ENCODE assay signal across 9 mouse cellular contexts in genomic region chr5:124444208-124444607, GRCm38 (mm10). TPM values are rescaled to one million over a fixed set of nuclear protein-coding genes. Genes with fewer than 3 reads are reported as not detected.
DNase-seq lines count a peak whose midpoint lies in the region; ATAC-seq and TF ChIP-seq lines count a peak whose summit lies in the region.
"Had no signal": no experiment of that assay in that cellular context is flagged by ENCODE, and none has a peak within 500 bp of the region (broad histone marks: within the 10 kb centered on the region; RNA-seq: fewer than 3 reads in every experiment).

No protein-coding gene starts in this region.

- intact Hi-C loops in heart, postnatal 25 days (cut with DNase I): no loop called here
- intact Hi-C loops in left cerebral cortex, postnatal 36 days (cut with DNase I): no loop called here

- H3K4me3 ChIP-seq in heart, embryonic 16.5 days (ENCODE audit: low read length): no peak overlapping the region; the same call in 1 of the 2 replicates
- H3K4me3 ChIP-seq in midbrain, embryonic 15.5 days: no peak overlapping the region
- H3K4me3 ChIP-seq in midbrain, postnatal 0 days (ENCODE audit: low read depth, low read length): no peak overlapping the region
- H3K4me3 ChIP-seq in limb, embryonic 12.5 days (replicated peaks): no peak overlapping the region

- 0 out of 2 replicates have a peak, but pooled peaks cover 2% of the 10 kb centered on the region for H3K9me3 ChIP-seq in heart, embryonic 16.5 days (replicated peaks; ENCODE audit: control insufficient read depth, low read length)
- no peaks in the 10 kb centered on the region for H3K9me3 ChIP-seq in midbrain, embryonic 15.5 days
- no peaks in the 10 kb centered on the region for H3K9me3 ChIP-seq in midbrain, postnatal 0 days (ENCODE audit: low read length)
- no peaks in the 10 kb centered on the region for H3K9me3 ChIP-seq in limb, embryonic 12.5 days

- no peak overlapping the region for H3K4me2 ChIP-seq in heart, embryonic 16.5 days (ENCODE audit: low read depth, low read length)
- H3K4me2 ChIP-seq in midbrain, embryonic 15.5 days: peak overlapping the region; percentile 94
- no peak overlapping the region for H3K4me2 ChIP-seq in midbrain, postnatal 0 days (ENCODE audit: low read depth, low read length, poor library complexity, severe bottlenecking)
- peak overlapping the region; percentile 77 for H3K4me2 ChIP-seq in limb, embryonic 12.5 days

- DNase-seq in heart, postnatal 25 days (ENCODE audit: low spot score): no peak
- DNase-seq in midbrain, postnatal 0 days (ENCODE audit: low spot score): no peak
- DNase-seq in left cerebral cortex, postnatal 36 days (ENCODE audit: low spot score in 2 of 2): no peak
- no peak for DNase-seq in T-cell, adult 2 months (ENCODE audit: low spot score)
- no peak for DNase-seq in cerebellum, postnatal 4 days (ENCODE audit: low spot score in 2 of 2)
- DNase-seq: thymus, adult 18-20 months had no signal

- H3K4me1 ChIP-seq in heart, embryonic 16.5 days (ENCODE audit: control insufficient read depth, insufficient read depth, low read length): peaks cover 23% of the 10 kb centered on the region
- H3K4me1 ChIP-seq in midbrain, embryonic 15.5 days: peaks cover 41% of the 10 kb centered on the region
- peaks cover 12% of the 10 kb centered on the region; the same call in 1 of the 2 replicates for H3K4me1 ChIP-seq in midbrain, postnatal 0 days (ENCODE audit: insufficient read depth, low read length)
- peaks cover 38% of the 10 kb centered on the region for H3K4me1 ChIP-seq in limb, embryonic 12.5 days (replicated peaks)

- no peaks in the 10 kb centered on the region for H3K27me3 ChIP-seq in heart, embryonic 16.5 days (ENCODE audit: control insufficient read depth, insufficient read depth, low read length)
- no peaks in the 10 kb centered on the region for H3K27me3 ChIP-seq in midbrain, embryonic 15.5 days (replicated peaks)
- H3K27me3 ChIP-seq in midbrain, postnatal 0 days (ENCODE audit: insufficient read depth, low read length): no peaks in the 10 kb centered on the region
- no peaks in the 10 kb centered on the region for H3K27me3 ChIP-seq in limb, embryonic 12.5 days

- no peak overlapping the region for H3K9ac ChIP-seq in heart, embryonic 16.5 days (ENCODE audit: low read length)
- H3K9ac ChIP-seq in midbrain, embryonic 15.5 days: no peak overlapping the region
- no peak overlapping the region for H3K9ac ChIP-seq in midbrain, postnatal 0 days (replicated peaks; ENCODE audit: low read length, poor library complexity, severe bottlenecking)
- no peak overlapping the region for H3K9ac ChIP-seq in limb, embryonic 12.5 days (replicated peaks)

- no peak for TF ChIP-seq CTCF in midbrain, postnatal 0 days (IDR thresholded peaks at IDR 0.05)

- no peak for ATAC-seq in heart, embryonic 16.5 days (replicated peaks; ENCODE audit: extremely low read depth, insufficient read depth, low FRiP score)
- no peak for ATAC-seq in midbrain, embryonic 15.5 days (replicated peaks)
- no peak for ATAC-seq in midbrain, postnatal 0 days (ENCODE audit: low FRiP score)
- ATAC-seq in limb, embryonic 12.5 days (ENCODE audit: insufficient number of reproducible peaks, insufficient read depth, low FRiP score, low TSS enrichment, low read depth): no peak

- WGBS in heart, embryonic 16.5 days: 58% methylated on average over 3 of the region's 3 CpGs
- 68% methylated on average over 3 of the region's 3 CpGs for WGBS in midbrain, embryonic 15.5 days
- WGBS in midbrain, postnatal 0 days: 67% methylated on average over 3 of the region's 3 CpGs
- WGBS in limb, embryonic 12.5 days: 73% methylated on average over 3 of the region's 3 CpGs

- H3K27ac ChIP-seq in heart, embryonic 16.5 days (ENCODE audit: low read length): peak overlapping the region; percentile 91
- H3K27ac ChIP-seq in midbrain, embryonic 15.5 days: 0 out of 2 replicates have a peak overlapping the region, but pooled peaks have one; percentile 81
- no peak overlapping the region for H3K27ac ChIP-seq in midbrain, postnatal 0 days (ENCODE audit: low read depth, low read length)
- H3K27ac ChIP-seq in limb, embryonic 12.5 days: no peak overlapping the region

- peaks cover 19% of the 10 kb centered on the region for H3K36me3 ChIP-seq in heart, embryonic 16.5 days (ENCODE audit: control insufficient read depth, insufficient read depth)
- H3K36me3 ChIP-seq in midbrain, embryonic 15.5 days (replicated peaks): peaks cover 12% of the 10 kb centered on the region; the same call in 1 of the 2 replicates
- peaks cover 17% of the 10 kb centered on the region; the same call in 1 of the 2 replicates for H3K36me3 ChIP-seq in midbrain, postnatal 0 days (ENCODE audit: insufficient read depth, low read length)
- H3K36me3 ChIP-seq in limb, embryonic 12.5 days: peaks cover 24% of the 10 kb centered on the region

RNA-seq across cellular contexts. Expression of gene Kmt5a, which starts 4.5 kb away (rescaled TPM):
- polyA plus RNA-seq in heart, embryonic 16.5 days (2015; fragmentation: Nextera tagmentation; extraction: Ambion mirVana): 30.4 and 31.2 TPM in 2 replicates
- total RNA-seq in heart, postnatal 25 days (2021): 100 to 1,000 TPM; 221 to 226 TPM
- 36.4 and 49.1 TPM in 2 replicates for polyA plus RNA-seq in midbrain, embryonic 15.5 days (2015; fragmentation: Nextera tagmentation; extraction: Ambion mirVana)
- total RNA-seq in midbrain, postnatal 0 days (2014; rRNA removed): 27.4 and 39.0 TPM in 2 replicates
- 13.3 and 15.3 TPM in 2 replicates for polyA plus RNA-seq in midbrain, postnatal 0 days (2015; fragmentation: Nextera tagmentation; extraction: Ambion mirVana)
- 49.8 and 60.6 TPM in 2 replicates for polyA plus RNA-seq in limb, embryonic 12.5 days (2016; fragmentation: Nextera tagmentation; extraction: Ambion mirVana)
- 10 to 100 TPM; 55.1 to 67.8 TPM for total RNA-seq in left cerebral cortex, postnatal 36 days (2021)

RNA-seq across cellular contexts. Expression of gene Sbno1, which starts 18.4 kb away (rescaled TPM):
- polyA plus RNA-seq in heart, embryonic 16.5 days (2015; fragmentation: Nextera tagmentation; extraction: Ambion mirVana): 57.9 and 61.1 TPM in 2 replicates
- 10 to 100 TPM; 63.9 to 68.9 TPM for total RNA-seq in heart, postnatal 25 days (2021)
- 98.6 and 102 TPM in 2 replicates for polyA plus RNA-seq in midbrain, embryonic 15.5 days (2015; fragmentation: Nextera tagmentation; extraction: Ambion mirVana)
- 41.0 and 54.5 TPM in 2 replicates for total RNA-seq in midbrain, postnatal 0 days (2014; rRNA removed)
- 68.9 and 80.4 TPM in 2 replicates for polyA plus RNA-seq in midbrain, postnatal 0 days (2015; fragmentation: Nextera tagmentation; extraction: Ambion mirVana)
- 89.0 and 109 TPM in 2 replicates for polyA plus RNA-seq in limb, embryonic 12.5 days (2016; fragmentation: Nextera tagmentation; extraction: Ambion mirVana)
- total RNA-seq in left cerebral cortex, postnatal 36 days (2021): 100 to 1,000 TPM; 152 to 175 TPM

RNA-seq across cellular contexts. Expression of gene Rilpl2, which starts 34.0 kb away (rescaled TPM):
- 19.2 and 21.3 TPM in 2 replicates for polyA plus RNA-seq in heart, embryonic 16.5 days (2015; fragmentation: Nextera tagmentation; extraction: Ambion mirVana)
- total RNA-seq in heart, postnatal 25 days (2021): 1 to 10 TPM; 7.9 to 9.4 TPM
- polyA plus RNA-seq in midbrain, embryonic 15.5 days (2015; fragmentation: Nextera tagmentation; extraction: Ambion mirVana): 24.7 and 25.2 TPM in 2 replicates
- 32.3 and 38.6 TPM in 2 replicates for total RNA-seq in midbrain, postnatal 0 days (2014; rRNA removed)
- 33.8 and 34.3 TPM in 2 replicates for polyA plus RNA-seq in midbrain, postnatal 0 days (2015; fragmentation: Nextera tagmentation; extraction: Ambion mirVana)
- polyA plus RNA-seq in limb, embryonic 12.5 days (2016; fragmentation: Nextera tagmentation; extraction: Ambion mirVana): 28.3 and 31.4 TPM in 2 replicates
- 10 to 100 TPM; 18.8 to 20.5 TPM for total RNA-seq in left cerebral cortex, postnatal 36 days (2021)

RNA-seq across cellular contexts. Expression of gene Snrnp35, which starts 38.7 kb away (rescaled TPM):
- polyA plus RNA-seq in heart, embryonic 16.5 days (2015; fragmentation: Nextera tagmentation; extraction: Ambion mirVana): 23.2 and 24.1 TPM in 2 replicates
- total RNA-seq in heart, postnatal 25 days (2021): 10 to 100 TPM; 10.0 to 12.7 TPM
- 18.9 and 19.1 TPM in 2 replicates for polyA plus RNA-seq in midbrain, embryonic 15.5 days (2015; fragmentation: Nextera tagmentation; extraction: Ambion mirVana)
- total RNA-seq in midbrain, postnatal 0 days (2014; rRNA removed): 5.2 and 10.7 TPM in 2 replicates
- polyA plus RNA-seq in midbrain, postnatal 0 days (2015; fragmentation: Nextera tagmentation; extraction: Ambion mirVana): 10.1 and 13.0 TPM in 2 replicates
- polyA plus RNA-seq in limb, embryonic 12.5 days (2016; fragmentation: Nextera tagmentation; extraction: Ambion mirVana): 27.0 and 30.5 TPM in 2 replicates
- total RNA-seq in left cerebral cortex, postnatal 36 days (2021): 10 to 100 TPM; 22.7 to 28.0 TPM

Comparison
In these comparisons a context has a peak if more than half of its experiments do, and no peak if none do; other contexts are left out.
1. H3K27ac ChIP-seq: peak in heart, embryonic 16.5 days (single experiment) and midbrain, embryonic 15.5 days (single experiment); none in midbrain, postnatal 0 days (single experiment) and limb, embryonic 12.5 days (single experiment).
2. H3K4me2 ChIP-seq: peak in midbrain, embryonic 15.5 days (single experiment) and limb, embryonic 12.5 days (single experiment); none in heart, embryonic 16.5 days (single experiment) and midbrain, postnatal 0 days (single experiment).